Mouse (Mus musculus) kidney, adult 2 months (tissue): Measurements from ENCODE around the gene Ergic2.

Source experiments
- CTCF ChIP-seq: fragments of 200-500 bp; conservative IDR thresholded peaks from 2 replicates; pipeline ENCODE4 v1.5.1; 2011; ENCODE audit warnings: low read depth, mild to moderate bottlenecking, control low read depth, low read length, moderate library complexity, mixed read lengths; ENCODE audit not compliant: insufficient read depth, insufficient read length
- POLR2A ChIP-seq: fragments of 200-500 bp; IDR thresholded peaks from one replicate; pipeline ENCODE4 v1.6.1; 2011; ENCODE audit warnings: low read depth, low read length, control low read depth

DNA sequence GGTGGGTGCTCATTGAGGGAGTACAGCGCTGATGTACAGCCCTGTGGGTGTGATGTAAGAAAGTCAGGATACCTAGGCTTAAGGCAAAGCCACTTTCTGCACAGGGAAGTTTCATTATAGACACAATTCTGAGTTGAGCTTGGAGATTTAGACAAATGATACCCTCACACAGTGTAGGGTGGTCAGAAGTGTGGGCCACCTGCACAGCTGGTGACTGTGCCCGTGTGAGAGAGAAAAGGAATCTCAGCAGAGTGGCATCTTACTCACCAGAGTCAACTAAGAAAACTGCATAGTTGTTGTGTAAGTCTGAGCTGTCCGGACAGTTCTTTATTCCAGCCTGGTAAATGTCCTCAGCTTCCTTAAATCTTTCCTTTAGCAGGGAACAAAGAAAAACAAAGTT lies 37.0 kb upstream of the Ergic2 start:
- no peak for TF ChIP-seq POLR2A
- no peak for TF ChIP-seq CTCF
